Mouse (Mus musculus) MEL (cell line): ENCODE data around the gene Gsc.

ENCODE experiments used
- CTCF ChIP-seq, 3 experiments: IDR thresholded peaks in 2 of 3; conservative IDR thresholded peaks in 1 of 3; 2 replicates each; pipeline ENCODE4 v1.5.1; 2011 to 2012; ENCODE audit warnings: low read length in 3 of 3, low read depth in 2 of 3, mild to moderate bottlenecking in 2 of 3, improper control_type of control experiment in 1 of 3, inconsistent platforms in 1 of 3, mixed read lengths in 1 of 3, moderate library complexity in 1 of 3; ENCODE audit not compliant: control insufficient read depth in 1 of 3, insufficient read depth in 1 of 3, poor library complexity in 1 of 3, severe bottlenecking in 1 of 3
- EP300 ChIP-seq, 2 experiments: IDR thresholded peaks; 2 replicates each; pipeline ENCODE4 v1.6.1; 2011; ENCODE audit warnings: improper control_type of control experiment in 2 of 2, low read length in 2 of 2, low read depth in 1 of 2, mild to moderate bottlenecking in 1 of 2
- USF1 ChIP-seq: IDR thresholded peaks from 2 replicates; pipeline ENCODE4 v1.6.1; 2014; ENCODE audit warnings: low read depth, mild to moderate bottlenecking, inconsistent platforms, low read length, improper control_type of control experiment, moderate library complexity

GRCm38 (mm10) chr12:104433214-104433613 lies 39.9 kb downstream of the Gsc start:
- no peak for TF ChIP-seq EP300 (IDR thresholded peaks at IDR 0.05; ENCODE audit: low read depth in 1 of 2, low read length in 2 of 2)
- no peak for TF ChIP-seq USF1
- no peak for TF ChIP-seq CTCF (IDR thresholded peaks at IDR 0.05 in 2 of 3, conservative IDR thresholded peaks at IDR 0.05 in 1 of 3; ENCODE audit: control insufficient read depth in 1 of 3, insufficient read depth in 1 of 3, low read depth in 2 of 3, low read length in 3 of 3, poor library complexity in 1 of 3, severe bottlenecking in 1 of 3)
